Mouse (Mus musculus): ENCODE measurements around the gene Gnas.

DNA sequence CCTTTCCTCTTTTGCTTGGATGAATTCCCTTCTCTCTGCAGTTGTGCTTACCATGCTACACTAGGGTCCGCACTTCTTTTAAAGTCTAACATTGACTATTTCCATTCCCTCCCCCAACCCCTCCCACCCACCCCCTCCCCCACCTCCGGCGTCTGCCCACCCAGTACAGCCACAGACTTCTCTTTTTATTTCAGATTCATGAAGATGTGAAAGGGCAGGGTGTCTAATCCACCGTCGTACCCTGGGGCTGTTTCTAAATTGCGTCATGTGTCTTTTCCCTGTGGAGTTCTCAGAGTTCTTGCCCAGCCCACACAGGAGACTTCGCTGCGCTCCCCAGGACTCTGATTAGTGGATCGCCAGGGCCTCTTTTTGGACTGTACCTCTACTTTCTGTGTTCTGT, 108.4 kb downstream of the Gnas start:
- TF ChIP-seq CTCF (IDR thresholded peaks at IDR 0.05; ENCODE audit: extremely low read depth, insufficient read depth, low read length) (no peak), POLR2A (IDR thresholded peaks at IDR 0.05; ENCODE audit: extremely low read depth, insufficient read depth, low read length) (no peak)

Measured in cortical plate, adult 2 months (tissue).